Mouse (Mus musculus): Measurements from ENCODE around the gene L3mbtl3.

DNA sequence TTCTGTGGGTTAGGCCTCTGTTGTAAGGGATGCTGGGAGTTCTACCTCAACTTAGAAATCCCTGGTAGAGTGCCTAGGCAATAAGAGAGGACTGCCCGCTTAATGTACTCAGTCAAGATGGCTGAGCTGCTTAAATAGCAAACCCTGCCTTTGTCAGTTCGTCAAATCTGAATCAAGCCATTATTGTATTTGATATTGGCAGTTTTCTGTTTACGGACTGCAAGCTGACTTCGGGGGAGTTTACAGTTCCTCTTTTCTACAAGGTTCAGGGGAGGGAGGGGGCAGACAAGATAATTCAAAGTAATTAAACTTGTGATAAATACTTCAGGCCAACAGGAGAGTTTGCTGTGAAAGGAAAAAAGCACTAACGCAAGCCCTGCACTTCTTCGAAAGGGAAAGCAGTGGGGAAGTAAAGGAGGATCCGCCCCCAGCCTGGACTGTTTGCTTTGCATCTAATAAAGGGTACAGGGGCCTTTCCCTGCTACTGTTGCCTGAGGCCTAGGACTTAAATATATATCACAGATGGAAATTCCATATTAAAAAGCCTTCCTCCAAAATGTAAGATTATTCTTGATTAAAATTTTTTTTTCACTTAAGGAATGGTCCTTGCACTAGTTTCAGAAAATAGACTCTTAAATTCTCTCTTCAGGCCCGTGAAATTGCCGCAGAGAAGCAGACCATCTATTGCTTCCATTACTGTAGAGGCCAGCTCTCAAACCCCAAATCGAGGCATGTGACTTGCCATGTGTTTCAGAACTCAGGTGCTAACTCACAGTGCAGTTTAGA lies 968 bp upstream of the L3mbtl3 start:
- TF ChIP-seq CTCF (IDR thresholded peaks at IDR 0.05; ENCODE audit: control insufficient read depth, insufficient read depth, insufficient read length) (no peak), USF1 (IDR thresholded peaks at IDR 0.05; ENCODE audit: low read depth) (no peak), MAX (IDR thresholded peaks at IDR 0.05) (no peak), MYOG (IDR thresholded peaks at IDR 0.05; ENCODE audit: control insufficient read depth, extremely low read depth, insufficient read length) (no peak)

All from C2C12 (cell line).